In genomic region chr10:23949508-23950005, GRCm38 (mm10) we compare ENCODE assay signal across 23 mouse cellular contexts. TPM values are rescaled to one million over a fixed set of nuclear protein-coding genes. Genes with fewer than 3 reads are reported as not detected.
A peak's percentile ranks its signal among the peaks of the same experiment; 100 is the strongest.
DNase-seq lines count a peak whose midpoint lies in the region; ATAC-seq lines count a peak whose summit lies in the region.
"Had no signal": no experiment of that assay in that cellular context is flagged by ENCODE, and none has a peak within 500 bp of the region (broad histone marks: within the 10 kb centered on the region; RNA-seq: fewer than 3 reads in every experiment).

Gene Taar3 (plus strand): TSS chr10:23949558.

- intact Hi-C loops in left cerebral cortex, postnatal 14 days (cut with DNase I), result no loop called here

- peak; percentile 65; the same call in 1 of the 2 replicates for ATAC-seq in frontal cortex, adult (ENCODE audit: low TSS enrichment)
- ATAC-seq: intestine, postnatal 0 days; Patski had no signal

- no peak for DNase-seq in frontal cortex, postnatal 25 days (ENCODE audit: low spot score in 2 of 2)
- peak; percentile 11 to 24 for DNase-seq in left cerebral cortex, postnatal 14 days (ENCODE audit: low spot score in 2 of 2)
- no peak for DNase-seq in left cerebral cortex, adult 8-10 months (ENCODE audit: low spot score in 2 of 2)
- DNase-seq in right cerebral cortex, postnatal 4 days, result peak; percentile 19
- DNase-seq in right cerebral cortex, postnatal 25 days, result no peak
- no peak for DNase-seq in spleen, adult 18-20 months
- DNase-seq: adrenal gland, adult 2 months; B cell, adult 2 months; cerebellum, adult 8-10 months; gastrocnemius, adult 2 months; heart, postnatal 4 days; kidney, postnatal 4 days; liver; lung, postnatal 36 days; right cerebral cortex, postnatal 14 days; thymus, postnatal 25 days had no signal

RNA-seq across cellular contexts. Expression of gene Taar3, which starts in this region (rescaled TPM):
- not detected for total RNA-seq in left cerebral cortex, postnatal 14 days (2021)
- total RNA-seq in left cerebral cortex, adult 8-10 months (2022), result not detected
- total RNA-seq: adrenal gland, adult 2 months; adrenal gland, postnatal 4 days; CH12.LX; gastrocnemius, adult 2 months; gastrocnemius, postnatal 4 days; heart, postnatal 4 days; left cerebral cortex, adult 18-20 months had no signal

Comparison
In these comparisons a context has a peak if more than half of its experiments do, and no peak if none do; other contexts are left out.
1. Peak in DNase-seq in left cerebral cortex, postnatal 14 days; RNA of the gene not detected or under 1 TPM.